Mouse (Mus musculus) stomach, embryonic 16.5 days (tissue): ENCODE measurements around the gene Oxct2b. TPM values are rescaled to one million over a fixed set of nuclear protein-coding genes. Genes with fewer than 3 reads are reported as not detected.
"Not testable (repeated sequence)": the region's sequence is repeated elsewhere in the genome, so short reads cannot be mapped to it uniquely, and the experiment has no call there.

Experiments
- ATAC-seq: fragments of 200-750 bp; cut with Nextera tagmentation; 2 replicates; pipeline ENCODE4 v1.8.0; 2017; ENCODE audit warnings: moderate number of reproducible peaks, moderate TSS enrichment; ENCODE audit not compliant: insufficient read depth, low FRiP score
- H3K27ac ChIP-seq: fragments of 300-500 bp; sonication (generic); 2 replicates; pipeline ENCODE4 v1.5.1; 2014; ENCODE audit warnings: low read length
- H3K27me3 ChIP-seq: fragments of 300-500 bp; sonication (generic); 2 replicates; pipeline ENCODE4 v1.6.1; 2014; ENCODE audit warnings: low read length, control low read depth, mixed read lengths; ENCODE audit not compliant: control insufficient read depth, insufficient read depth
- H3K36me3 ChIP-seq: fragments of 300-500 bp; sonication (generic); 2 replicates; pipeline ENCODE4 v1.6.1; 2014; ENCODE audit warnings: low read length; ENCODE audit not compliant: control insufficient read depth, insufficient read depth
- H3K4me1 ChIP-seq: fragments of 300-500 bp; sonication (generic); 2 replicates; pipeline ENCODE4 v1.6.1; 2014; ENCODE audit warnings: low read length, control low read depth, mixed read lengths; ENCODE audit not compliant: control insufficient read depth, insufficient read depth
- H3K4me2 ChIP-seq: fragments of 300-500 bp; sonication (generic); 2 replicates; pipeline ENCODE4 v1.6.1; 2014; ENCODE audit warnings: low read depth, low read length, mixed read lengths
- H3K4me3 ChIP-seq: fragments of 300-500 bp; sonication (generic); replicated peaks from 2 replicates; pipeline ENCODE4 v1.5.1; 2014; ENCODE audit warnings: mild to moderate bottlenecking, low read length
- H3K9ac ChIP-seq: fragments of 300-500 bp; sonication (generic); 2 replicates; pipeline ENCODE4 v1.6.1; 2014; ENCODE audit warnings: low read length
- H3K9me3 ChIP-seq: fragments of 300-500 bp; sonication (generic); replicated peaks from 2 replicates; pipeline ENCODE4 v1.6.1; 2016; ENCODE audit warnings: low read length, control low read depth; ENCODE audit not compliant: control insufficient read depth
- WGBS: fragments of 180-500 bp; shearing (Covaris S2); extraction: QIAGEN DNeasy Blood & Tissue Kit; methylation state at CpG from one replicate; pipeline ENCODE4 v1.1.7; 2014; 5-methylcytosine and 5-hydroxymethylcytosine counted together
- polyA plus RNA-seq: library from polyadenylated mRNA; unstranded; fragments of >200 nt; fragmentation: Nextera tagmentation; extraction: Ambion mirVana; gene quantifications from 2 replicates; pipeline ENCODE4 v1.2.1, GENCODE M21; 2015

The Oxct2b gene
- polyA plus RNA-seq, 1 experiment from 2014 or later, result not detected

- Histone ChIP-seq H3K4me1 (no peaks in the 10 kb centered on the region; the same call in 1 of the 2 replicates), H3K9me3 (no peaks in the 10 kb centered on the region), H3K9ac (no peak overlapping the region), H3K27ac (no peak overlapping the region), H3K27me3 (no peaks in the 10 kb centered on the region), H3K4me2 (no peak overlapping the region), H3K36me3 (no peaks in the 10 kb centered on the region), H3K4me3 (no peak overlapping the region)
- 74% methylated on average over 2 of the region's 2 CpGs for WGBS
- no peak for ATAC-seq
Measured at GRCm38 (mm10) chr4:123085290-123085689, 30.8 kb upstream of the Oxct2b start.

- ATAC-seq, result no peak
- Histone ChIP-seq H3K9me3 (no peaks in the 10 kb centered on the region), H3K27ac (no peak overlapping the region), H3K4me2 (no peak overlapping the region), H3K27me3 (no peaks in the 10 kb centered on the region), H3K4me1 (no peaks in the 10 kb centered on the region; the same call in 1 of the 2 replicates), H3K4me3 (no peak overlapping the region), H3K36me3 (no peaks in the 10 kb centered on the region), H3K9ac (no peak overlapping the region)
- WGBS, result 83% methylated on average over 4 of the region's 4 CpGs
Measured at GRCm38 (mm10) chr4:123086381-123086780, 29.7 kb upstream of the Oxct2b start.

GRCm38 (mm10) chr4:123092621-123093020 is 23.4 kb upstream of the Oxct2b start:
- no peaks in the 10 kb centered on the region for H3K27me3 ChIP-seq
- no peak overlapping the region for H3K4me3 ChIP-seq
- ATAC-seq, result no peak
- H3K9me3 ChIP-seq, result no peaks in the 10 kb centered on the region
- WGBS, result 65% methylated on average over 5 of the region's 5 CpGs
- 0 out of 2 replicates have a peak overlapping the region, but pooled peaks have one; percentile 41 for H3K4me2 ChIP-seq
- no peaks in the 10 kb centered on the region for H3K4me1 ChIP-seq
- H3K36me3 ChIP-seq, result no peaks in the 10 kb centered on the region
- peak overlapping the region; percentile 66; the same call in 1 of the 2 replicates for H3K27ac ChIP-seq
- no peak overlapping the region for H3K9ac ChIP-seq

GRCm38 (mm10) chr4:123093064-123093776 is 22.8 kb upstream of the Oxct2b start:
- Histone ChIP-seq H3K9me3 (no peaks in the 10 kb centered on the region), H3K4me2 (peak overlapping the region; percentile 41), H3K27me3 (no peaks in the 10 kb centered on the region), H3K4me3 (peak overlapping the region; percentile 23; the same call in 1 of the 2 replicates), H3K36me3 (no peaks in the 10 kb centered on the region), H3K27ac (peak overlapping the region; percentile 66), H3K4me1 (no peaks in the 10 kb centered on the region), H3K9ac (0 out of 2 replicates have a peak overlapping the region, but pooled peaks have one; percentile 4)
- 35% methylated on average over 17 of the region's 17 CpGs for WGBS
- ATAC-seq, result peak; percentile 94

- Histone ChIP-seq H3K4me1 (no peaks in the 10 kb centered on the region), H3K9me3 (no peaks in the 10 kb centered on the region), H3K4me2 (peak overlapping the region; percentile 41), H3K9ac (no peak overlapping the region), H3K27ac (0 out of 2 replicates have a peak overlapping the region, but pooled peaks have one; percentile 38), H3K27me3 (no peaks in the 10 kb centered on the region), H3K4me3 (no peak overlapping the region), H3K36me3 (no peaks in the 10 kb centered on the region)
- 40% methylated on average over 9 of the region's 9 CpGs for WGBS
- ATAC-seq, result peak; percentile 18; the same call in 1 of the 2 replicates
Measured at GRCm38 (mm10) chr4:123093869-123094268, 22.2 kb upstream of the Oxct2b start.

GRCm38 (mm10) chr4:123104651-123105450 is 11.2 kb upstream of the Oxct2b start, which contains the start of gene Bmp8b:
TSS of gene Bmp8b (plus strand) at chr4:123105165.
- H3K9me3 ChIP-seq, result no peaks in the 10 kb centered on the region
- H3K4me3 ChIP-seq, result peak within 1 kb of the TSS; percentile 42
- 0 out of 2 replicates have a peak, but pooled peaks cover 7% of the 10 kb centered on the region for H3K4me1 ChIP-seq
- peak within 1 kb of the TSS; percentile 10; the same call in 1 of the 2 replicates for H3K9ac ChIP-seq
- 6% methylated on average over 75 of the region's 75 CpGs for WGBS
- H3K4me2 ChIP-seq, result peak within 1 kb of the TSS; percentile 59
- H3K27me3 ChIP-seq, result peaks cover 28% of the 10 kb centered on the region
- H3K36me3 ChIP-seq, result no peaks in the 10 kb centered on the region
- ATAC-seq, result peak; percentile 37; the same call in 1 of the 2 replicates
- H3K27ac ChIP-seq, result no peak within 1 kb of the TSS

GRCm38 (mm10) chr4:123105451-123105790 is 10.6 kb upstream of the Oxct2b start:
- H3K9ac ChIP-seq, result no peak overlapping the region
- 0 out of 2 replicates have a peak, but pooled peaks have one; percentile 20 for ATAC-seq
- peak overlapping the region; percentile 59 for H3K4me2 ChIP-seq
- H3K9me3 ChIP-seq, result no peaks in the 10 kb centered on the region
- 20% methylated on average over 24 of the region's 24 CpGs for WGBS
- H3K4me3 ChIP-seq, result peak overlapping the region; percentile 42
- H3K27ac ChIP-seq, result no peak overlapping the region
- 0 out of 2 replicates have a peak, but pooled peaks cover 7% of the 10 kb centered on the region for H3K4me1 ChIP-seq
- no peaks in the 10 kb centered on the region for H3K36me3 ChIP-seq
- H3K27me3 ChIP-seq, result peaks cover 28% of the 10 kb centered on the region

- ATAC-seq, H3K4me1 ChIP-seq, H3K9ac ChIP-seq, H3K4me3 ChIP-seq, H3K36me3 ChIP-seq, H3K4me2 ChIP-seq, H3K27ac ChIP-seq, H3K9me3 ChIP-seq: not testable (repeated sequence)
- 83% methylated on average over 6 of the region's 7 CpGs for WGBS
- peaks cover 28% of the 10 kb centered on the region for H3K27me3 ChIP-seq
Measured at GRCm38 (mm10) chr4:123105929-123106328, 10.1 kb upstream of the Oxct2b start.

GRCm38 (mm10) chr4:123106864-123107263 is 9.2 kb upstream of the Oxct2b start:
- WGBS, result 84% methylated on average over 2 of the region's 2 CpGs
- Histone ChIP-seq H3K36me3 (no peaks in the 10 kb centered on the region), H3K27me3 (peaks cover 26% of the 10 kb centered on the region), H3K4me1 (0 out of 2 replicates have a peak, but pooled peaks cover 7% of the 10 kb centered on the region), H3K9me3 (no peaks in the 10 kb centered on the region), H3K4me2 (no peak overlapping the region), H3K27ac (no peak overlapping the region), H3K4me3 (no peak overlapping the region), H3K9ac (no peak overlapping the region)
- ATAC-seq, result no peak
